Mouse (Mus musculus) stomach, embryonic 16.5 days (tissue): ENCODE results near the gene Gmeb1. TPM values are rescaled to one million over a fixed set of nuclear protein-coding genes. Genes with fewer than 3 reads are reported as not detected.

ENCODE experiments used
- ATAC-seq: fragments of 200-750 bp; cut with Nextera tagmentation; 2 replicates; pipeline ENCODE4 v1.8.0; 2017; ENCODE audit warnings: moderate number of reproducible peaks, moderate TSS enrichment; ENCODE audit not compliant: insufficient read depth, low FRiP score
- H3K27ac ChIP-seq: fragments of 300-500 bp; sonication (generic); 2 replicates; pipeline ENCODE4 v1.5.1; 2014; ENCODE audit warnings: low read length
- H3K27me3 ChIP-seq: fragments of 300-500 bp; sonication (generic); 2 replicates; pipeline ENCODE4 v1.6.1; 2014; ENCODE audit warnings: low read length, control low read depth, mixed read lengths; ENCODE audit not compliant: control insufficient read depth, insufficient read depth
- H3K36me3 ChIP-seq: fragments of 300-500 bp; sonication (generic); 2 replicates; pipeline ENCODE4 v1.6.1; 2014; ENCODE audit warnings: low read length; ENCODE audit not compliant: control insufficient read depth, insufficient read depth
- H3K4me1 ChIP-seq: fragments of 300-500 bp; sonication (generic); 2 replicates; pipeline ENCODE4 v1.6.1; 2014; ENCODE audit warnings: low read length, control low read depth, mixed read lengths; ENCODE audit not compliant: control insufficient read depth, insufficient read depth
- H3K4me2 ChIP-seq: fragments of 300-500 bp; sonication (generic); 2 replicates; pipeline ENCODE4 v1.6.1; 2014; ENCODE audit warnings: low read depth, low read length, mixed read lengths
- H3K4me3 ChIP-seq: fragments of 300-500 bp; sonication (generic); replicated peaks from 2 replicates; pipeline ENCODE4 v1.5.1; 2014; ENCODE audit warnings: mild to moderate bottlenecking, low read length
- H3K9ac ChIP-seq: fragments of 300-500 bp; sonication (generic); 2 replicates; pipeline ENCODE4 v1.6.1; 2014; ENCODE audit warnings: low read length
- H3K9me3 ChIP-seq: fragments of 300-500 bp; sonication (generic); replicated peaks from 2 replicates; pipeline ENCODE4 v1.6.1; 2016; ENCODE audit warnings: low read length, control low read depth; ENCODE audit not compliant: control insufficient read depth
- WGBS: fragments of 180-500 bp; shearing (Covaris S2); extraction: QIAGEN DNeasy Blood & Tissue Kit; methylation state at CpG from one replicate; pipeline ENCODE4 v1.1.7; 2014; 5-methylcytosine and 5-hydroxymethylcytosine counted together
- polyA plus RNA-seq: library from polyadenylated mRNA; unstranded; fragments of >200 nt; fragmentation: Nextera tagmentation; extraction: Ambion mirVana; gene quantifications from 2 replicates; pipeline ENCODE4 v1.2.1, GENCODE M21; 2015

Gene Gmeb1
- polyA plus RNA-seq, 1 experiment from 2014 or later: 25.6 TPM

- no peak overlapping the region for H3K27ac ChIP-seq
- H3K9me3 ChIP-seq: no peaks in the 10 kb centered on the region
- ATAC-seq: no peak
- H3K4me2 ChIP-seq: peak overlapping the region; percentile 59
- peaks cover 16% of the 10 kb centered on the region for H3K4me1 ChIP-seq
- no peak overlapping the region for H3K9ac ChIP-seq
- H3K36me3 ChIP-seq: no peaks in the 10 kb centered on the region
- WGBS: 72% methylated on average over 5 of the region's 5 CpGs
- peak overlapping the region; percentile 85; the same call in 1 of the 2 replicates for H3K4me3 ChIP-seq
- no peaks in the 10 kb centered on the region for H3K27me3 ChIP-seq
Observed at GRCm38 (mm10) chr4:132262358-132262616, 885 bp upstream of the Gmeb1 start.

- Histone ChIP-seq H3K27ac (peak overlapping the region; percentile 97), H3K4me2 (peak overlapping the region; percentile 88), H3K9me3 (no peaks in the 10 kb centered on the region), H3K27me3 (no peaks in the 10 kb centered on the region), H3K4me3 (peak overlapping the region; percentile 85), H3K9ac (peak overlapping the region; percentile 99), H3K4me1 (peaks cover 16% of the 10 kb centered on the region), H3K36me3 (no peaks in the 10 kb centered on the region)
- 2% methylated on average over 31 of the region's 64 CpGs for WGBS
- ATAC-seq: peak; percentile 88
Observed at GRCm38 (mm10) chr4:132260404-132261379, 710 bp downstream of the Gmeb1 start.

- peak overlapping the region; percentile 88; the same call in 1 of the 2 replicates for H3K4me2 ChIP-seq
- no peaks in the 10 kb centered on the region for H3K27me3 ChIP-seq
- no peaks in the 10 kb centered on the region for H3K9me3 ChIP-seq
- peak overlapping the region; percentile 41 for H3K9ac ChIP-seq
- 72% methylated on average over 4 of the region's 4 CpGs for WGBS
- peak overlapping the region; percentile 61; the same call in 1 of the 2 replicates for H3K27ac ChIP-seq
- H3K4me1 ChIP-seq: peaks cover 16% of the 10 kb centered on the region
- 0 out of 2 replicates have a peak overlapping the region, but pooled peaks have one; percentile 85 for H3K4me3 ChIP-seq
- H3K36me3 ChIP-seq: no peaks in the 10 kb centered on the region
- ATAC-seq: no peak
Observed at GRCm38 (mm10) chr4:132259248-132259647, 2.2 kb downstream of the Gmeb1 start.

- Histone ChIP-seq H3K4me3 (no peak overlapping the region), H3K27ac (no peak overlapping the region), H3K27me3 (no peaks in the 10 kb centered on the region), H3K9me3 (no peaks in the 10 kb centered on the region), H3K4me1 (peaks cover 13% of the 10 kb centered on the region), H3K4me2 (no peak overlapping the region), H3K9ac (no peak overlapping the region), H3K36me3 (no peaks in the 10 kb centered on the region)
- ATAC-seq: no peak
- 94% methylated on average over 3 of the region's 3 CpGs for WGBS
Observed at GRCm38 (mm10) chr4:132256384-132256783, 5.0 kb downstream of the Gmeb1 start.

GRCm38 (mm10) chr4:132254986-132255385 is 6.4 kb downstream of the Gmeb1 start:
- ATAC-seq: no peak
- WGBS: 75% methylated on average over 3 of the region's 3 CpGs
- Histone ChIP-seq H3K4me2 (no peak overlapping the region), H3K4me3 (no peak overlapping the region), H3K27me3 (no peaks in the 10 kb centered on the region), H3K27ac (no peak overlapping the region), H3K9me3 (no peaks in the 10 kb centered on the region), H3K4me1 (peaks cover 12% of the 10 kb centered on the region), H3K9ac (no peak overlapping the region), H3K36me3 (no peaks in the 10 kb centered on the region)

- 0 out of 2 replicates have a peak, but pooled peaks cover 3% of the 10 kb centered on the region for H3K36me3 ChIP-seq
- H3K9me3 ChIP-seq: no peaks in the 10 kb centered on the region
- no peak overlapping the region for H3K4me3 ChIP-seq
- ATAC-seq: no peak
- no peak overlapping the region for H3K9ac ChIP-seq
- H3K4me1 ChIP-seq: no peaks in the 10 kb centered on the region
- 0 out of 2 replicates have a peak overlapping the region, but pooled peaks have one; percentile 16 for H3K27ac ChIP-seq
- no peaks in the 10 kb centered on the region for H3K27me3 ChIP-seq
- no peak overlapping the region for H3K4me2 ChIP-seq
- 70% methylated on average over 2 of the region's 2 CpGs for WGBS
Observed at GRCm38 (mm10) chr4:132253622-132254021, 7.8 kb downstream of the Gmeb1 start.

GRCm38 (mm10) chr4:132253128-132253527 is 8.3 kb downstream of the Gmeb1 start:
- H3K9me3 ChIP-seq: no peaks in the 10 kb centered on the region
- H3K36me3 ChIP-seq: 0 out of 2 replicates have a peak, but pooled peaks cover 5% of the 10 kb centered on the region
- H3K27ac ChIP-seq: no peak overlapping the region
- H3K4me3 ChIP-seq: no peak overlapping the region
- H3K27me3 ChIP-seq: no peaks in the 10 kb centered on the region
- no peak for ATAC-seq
- no peaks in the 10 kb centered on the region for H3K4me1 ChIP-seq
- no peak overlapping the region for H3K4me2 ChIP-seq
- WGBS: 79% methylated on average over 8 of the region's 8 CpGs
- H3K9ac ChIP-seq: no peak overlapping the region

- H3K9me3 ChIP-seq: no peaks in the 10 kb centered on the region
- H3K36me3 ChIP-seq: 0 out of 2 replicates have a peak, but pooled peaks cover 5% of the 10 kb centered on the region
- H3K4me2 ChIP-seq: no peak overlapping the region
- no peak overlapping the region for H3K27ac ChIP-seq
- no peak overlapping the region for H3K9ac ChIP-seq
- 87% methylated on average over 9 of the region's 9 CpGs for WGBS
- ATAC-seq: no peak
- H3K4me1 ChIP-seq: no peaks in the 10 kb centered on the region
- H3K27me3 ChIP-seq: no peaks in the 10 kb centered on the region
- H3K4me3 ChIP-seq: no peak overlapping the region
Observed at GRCm38 (mm10) chr4:132251596-132251995, 9.8 kb downstream of the Gmeb1 start.

GRCm38 (mm10) chr4:132247451-132247997 is 13.9 kb downstream of the Gmeb1 start:
- 78% methylated on average over 5 of the region's 5 CpGs for WGBS
- H3K9me3 ChIP-seq: no peaks in the 10 kb centered on the region
- 0 out of 2 replicates have a peak, but pooled peaks cover 16% of the 10 kb centered on the region for H3K36me3 ChIP-seq
- H3K9ac ChIP-seq: no peak overlapping the region
- no peak overlapping the region for H3K4me3 ChIP-seq
- peak overlapping the region; percentile 40; the same call in 1 of the 2 replicates for H3K27ac ChIP-seq
- no peak overlapping the region for H3K4me2 ChIP-seq
- peak; percentile 56 for ATAC-seq
- H3K4me1 ChIP-seq: no peaks in the 10 kb centered on the region
- no peaks in the 10 kb centered on the region for H3K27me3 ChIP-seq
